Mouse (Mus musculus) lung, postnatal 10 days (tissue): ENCODE measurements around the gene Higd1c.
A peak's percentile ranks its signal among the peaks of the same experiment; 100 is the strongest.
"Not testable (repeated sequence)": the region's sequence is repeated elsewhere in the genome, so short reads cannot be mapped to it uniquely, and the experiment has no call there.

Experiments used
- DNase-seq: peaks from one replicate; pipeline ENCODE4 v3.0.0; 2021

The Higd1c gene

DNA sequence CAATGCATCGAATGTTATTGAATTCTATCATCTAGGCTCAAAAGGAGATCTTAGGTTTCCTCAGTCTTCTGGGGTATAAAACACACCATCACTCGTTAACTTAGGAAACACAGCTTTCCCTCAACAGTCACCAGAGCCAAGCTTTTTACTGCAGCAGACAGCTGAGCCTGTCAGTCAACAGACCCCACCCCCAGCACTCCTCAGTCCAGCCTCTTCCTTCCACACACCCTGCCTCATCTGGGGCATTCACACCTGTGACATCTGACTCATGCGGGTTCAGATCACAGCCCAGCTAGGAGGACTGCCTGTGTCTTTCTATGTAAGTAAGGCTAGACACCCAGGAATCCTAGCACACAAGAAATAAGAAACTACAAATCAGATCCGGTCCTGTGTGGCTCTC lies 49.7 kb downstream of the Higd1c start:
- DNase-seq: no peak

DNA sequence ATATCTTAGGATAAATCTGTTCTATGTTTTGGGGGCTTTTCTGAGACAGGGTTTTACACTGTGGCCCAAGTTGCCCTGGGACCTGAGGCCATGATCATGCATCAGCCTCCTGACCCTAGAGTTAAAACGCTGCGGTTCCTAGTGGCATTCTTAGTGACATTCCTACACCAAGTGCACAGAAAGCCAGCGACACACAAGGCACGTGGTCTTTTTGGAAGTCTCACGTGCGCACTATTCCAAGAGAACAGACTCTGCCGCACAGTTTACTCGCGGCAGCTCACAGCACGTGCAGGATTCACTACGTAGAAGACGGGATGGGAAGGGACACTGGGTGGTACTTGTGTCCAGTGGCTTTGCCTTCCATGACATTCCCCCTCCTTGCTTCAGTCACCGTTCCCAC lies 50.6 kb downstream of the Higd1c start:
- DNase-seq: no peak

DNA sequence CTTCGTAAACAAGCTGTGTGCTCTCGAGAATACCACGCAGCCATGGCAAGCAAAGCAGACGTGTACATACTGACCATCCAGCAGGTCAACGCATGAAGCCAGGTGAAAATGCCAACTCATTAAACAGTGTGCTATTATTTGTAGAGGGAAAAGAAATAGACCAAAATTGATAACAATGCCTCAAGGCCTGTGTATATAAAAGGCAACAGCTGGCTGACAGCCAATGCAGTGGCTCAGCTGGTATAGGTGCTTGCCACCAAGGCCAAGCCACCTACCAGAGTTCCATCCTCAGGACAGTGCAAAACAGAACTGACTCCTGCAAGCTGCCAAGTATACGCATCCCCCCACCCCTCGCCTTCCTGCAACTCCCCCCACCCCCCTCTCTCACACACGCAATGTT lies 51.3 kb downstream of the Higd1c start:
- DNase-seq: no peak

DNA sequence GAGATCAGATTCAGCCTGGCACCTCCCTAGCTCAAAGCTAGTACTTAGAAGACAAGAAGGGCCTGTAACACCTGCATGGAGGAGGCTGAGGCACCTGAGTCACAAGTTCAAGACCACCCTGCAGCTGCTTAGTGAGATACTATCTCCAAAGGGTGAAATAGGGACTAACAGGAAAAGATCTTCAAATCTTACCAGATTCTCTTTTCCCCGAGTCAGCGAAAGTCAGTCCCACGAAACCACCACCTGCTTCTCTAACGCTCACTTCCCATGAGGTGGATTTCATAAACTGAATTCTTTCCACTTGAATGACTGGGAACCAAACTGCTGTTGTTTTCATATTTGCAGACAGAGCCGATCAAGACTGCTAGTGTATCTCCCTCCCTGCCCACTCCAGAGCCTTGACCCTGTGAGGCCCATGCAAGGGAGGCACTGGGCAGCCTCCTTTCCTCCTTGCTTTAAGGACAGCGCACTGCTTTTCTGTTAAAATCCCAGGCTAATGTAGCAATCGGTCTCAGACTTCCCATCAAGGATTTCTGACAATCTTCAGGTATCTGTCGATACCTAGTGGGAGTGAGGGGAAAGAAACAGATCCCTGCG lies 53.6 kb downstream of the Higd1c start:
- DNase-seq: no peak

DNA sequence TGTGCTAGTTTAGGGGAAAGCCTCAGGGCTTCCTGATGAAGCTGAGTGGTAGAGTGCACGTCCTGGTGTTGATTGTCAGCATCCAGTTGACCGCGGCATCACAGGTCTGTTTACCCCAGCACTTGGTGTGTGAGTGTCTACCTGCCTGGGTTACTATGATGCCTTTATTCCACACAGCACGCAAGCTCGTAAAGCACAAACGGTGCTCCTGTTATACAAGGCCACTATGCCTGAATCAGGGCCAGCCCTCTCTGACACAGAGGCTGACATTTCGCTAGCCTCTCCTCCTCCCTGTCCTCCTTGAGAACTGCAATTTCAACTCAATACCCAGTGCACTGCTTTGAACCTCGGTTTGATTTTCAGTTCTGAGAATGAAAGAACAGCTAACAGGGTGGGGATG lies 55.0 kb downstream of the Higd1c start:
- DNase-seq: no peak

DNA sequence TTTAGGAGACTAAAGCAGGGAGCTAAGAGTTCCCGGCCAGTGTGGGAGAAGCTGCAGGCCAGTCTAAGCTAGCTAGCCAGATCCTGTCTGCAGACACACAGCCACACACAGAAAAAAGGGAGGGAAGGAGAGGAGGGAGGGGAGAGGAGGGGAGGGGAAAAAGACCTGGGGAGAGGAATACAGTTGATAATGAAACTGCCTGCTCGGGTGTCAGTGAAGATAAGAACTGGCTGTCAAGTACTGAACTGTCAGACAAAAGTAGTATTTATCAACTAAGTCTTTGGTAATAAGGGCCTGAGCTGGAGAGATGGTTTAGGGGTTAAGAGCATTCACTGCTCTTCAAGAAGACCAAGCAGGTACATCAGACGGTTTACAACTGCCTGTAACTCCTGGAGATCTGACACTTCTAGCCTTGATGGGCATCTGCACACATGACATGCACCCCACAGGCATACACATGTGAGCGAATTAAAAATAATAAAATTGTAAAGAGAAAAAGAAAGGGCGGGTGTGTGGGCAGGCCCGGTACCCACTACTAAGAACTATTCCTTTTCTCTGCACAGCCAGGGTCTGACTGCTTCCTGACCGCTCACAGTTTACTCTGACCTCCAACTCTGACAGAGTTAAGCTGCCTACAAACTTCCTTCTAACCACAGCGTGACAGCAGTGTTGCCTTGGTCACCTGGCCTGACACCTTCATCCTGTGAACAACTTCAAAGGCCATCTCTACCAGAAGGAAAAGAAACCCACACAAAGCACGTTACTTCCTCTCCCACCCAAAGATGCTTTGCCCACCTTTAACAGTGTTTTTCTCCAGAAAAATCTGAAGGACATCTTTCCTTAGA lies 55.8 kb downstream of the Higd1c start:
- no peak for DNase-seq

DNA sequence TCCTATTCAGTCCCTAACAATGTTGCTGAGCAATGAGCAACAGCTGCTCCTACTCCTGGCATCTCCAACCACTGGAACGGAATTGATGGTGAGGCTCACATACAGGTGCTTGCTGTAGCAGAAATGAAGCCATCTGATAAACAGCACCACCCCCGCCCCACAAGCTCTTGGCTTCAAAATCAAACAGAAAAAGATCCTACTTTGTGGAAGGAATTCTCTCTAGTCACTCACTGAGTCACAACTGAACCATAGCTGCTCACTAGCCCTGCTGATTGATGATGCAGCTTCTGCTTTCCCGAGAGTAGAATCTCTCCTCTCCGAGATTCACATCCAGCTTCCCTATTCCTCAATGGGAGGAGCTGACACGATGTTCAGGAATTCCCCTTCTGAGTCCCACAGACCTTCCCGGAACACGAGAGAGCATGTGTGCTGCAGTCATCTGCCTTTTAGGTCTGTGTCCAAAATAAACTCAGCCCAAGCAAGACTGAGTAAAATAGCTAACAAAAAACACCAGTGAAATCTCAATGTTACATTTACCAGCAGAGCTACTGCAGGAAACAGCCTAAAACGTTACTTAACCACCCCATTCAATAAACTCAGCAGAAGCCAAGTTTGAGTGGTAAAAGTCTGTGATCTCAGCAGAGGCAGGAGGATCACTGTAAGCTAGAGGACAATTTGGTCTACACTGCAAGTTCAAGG lies 56.9 kb downstream of the Higd1c start:
- no peak for DNase-seq

DNA sequence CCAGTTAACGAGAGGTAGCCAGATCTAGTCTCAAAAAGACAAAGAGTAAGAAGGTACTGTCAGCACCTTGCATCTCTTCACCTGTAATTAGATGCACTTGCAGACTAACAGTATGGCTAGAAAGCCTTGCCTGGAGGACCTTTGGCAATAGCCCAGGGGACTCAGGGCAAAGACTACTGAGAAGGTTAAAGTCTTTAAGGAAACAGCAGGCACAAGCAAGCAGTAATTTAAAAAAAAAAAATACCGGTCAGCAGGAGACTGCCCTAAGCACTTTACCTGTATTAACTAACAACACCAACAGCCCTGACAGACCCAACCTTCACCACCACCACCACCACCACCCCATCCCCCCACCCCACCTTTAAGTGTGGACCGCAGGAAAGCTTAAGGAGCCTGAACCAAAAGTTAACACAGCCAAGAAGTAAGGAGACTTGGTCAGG lies 57.4 kb downstream of the Higd1c start, which contains the start of gene Gm5475:
Gene Gm5475 (plus strand): TSS at position 390 of the 440 bp plus-strand sequence.
- not testable (repeated sequence) for DNase-seq

DNA sequence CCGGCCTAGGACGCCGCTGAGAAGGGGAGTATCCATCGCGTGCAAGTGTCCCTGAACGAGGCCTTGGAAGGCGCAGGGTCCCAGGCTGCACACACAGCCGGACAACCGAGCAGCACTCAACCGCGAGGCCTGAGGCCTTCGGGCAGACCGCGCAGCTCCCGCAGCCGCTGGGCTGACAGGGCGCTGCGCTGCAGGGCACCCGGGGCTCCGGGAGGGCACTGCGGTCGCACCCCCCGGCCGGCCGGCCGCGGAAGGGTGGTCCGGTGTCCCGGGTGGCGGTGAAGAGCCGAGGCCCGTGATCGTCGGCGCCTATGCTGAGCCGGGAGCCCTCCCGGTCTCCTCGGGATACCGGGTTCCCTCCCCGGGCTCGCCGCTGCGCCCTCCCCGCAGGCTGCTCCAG lies 58.1 kb downstream of the Higd1c start:
- peak; percentile 37 for DNase-seq

DNA sequence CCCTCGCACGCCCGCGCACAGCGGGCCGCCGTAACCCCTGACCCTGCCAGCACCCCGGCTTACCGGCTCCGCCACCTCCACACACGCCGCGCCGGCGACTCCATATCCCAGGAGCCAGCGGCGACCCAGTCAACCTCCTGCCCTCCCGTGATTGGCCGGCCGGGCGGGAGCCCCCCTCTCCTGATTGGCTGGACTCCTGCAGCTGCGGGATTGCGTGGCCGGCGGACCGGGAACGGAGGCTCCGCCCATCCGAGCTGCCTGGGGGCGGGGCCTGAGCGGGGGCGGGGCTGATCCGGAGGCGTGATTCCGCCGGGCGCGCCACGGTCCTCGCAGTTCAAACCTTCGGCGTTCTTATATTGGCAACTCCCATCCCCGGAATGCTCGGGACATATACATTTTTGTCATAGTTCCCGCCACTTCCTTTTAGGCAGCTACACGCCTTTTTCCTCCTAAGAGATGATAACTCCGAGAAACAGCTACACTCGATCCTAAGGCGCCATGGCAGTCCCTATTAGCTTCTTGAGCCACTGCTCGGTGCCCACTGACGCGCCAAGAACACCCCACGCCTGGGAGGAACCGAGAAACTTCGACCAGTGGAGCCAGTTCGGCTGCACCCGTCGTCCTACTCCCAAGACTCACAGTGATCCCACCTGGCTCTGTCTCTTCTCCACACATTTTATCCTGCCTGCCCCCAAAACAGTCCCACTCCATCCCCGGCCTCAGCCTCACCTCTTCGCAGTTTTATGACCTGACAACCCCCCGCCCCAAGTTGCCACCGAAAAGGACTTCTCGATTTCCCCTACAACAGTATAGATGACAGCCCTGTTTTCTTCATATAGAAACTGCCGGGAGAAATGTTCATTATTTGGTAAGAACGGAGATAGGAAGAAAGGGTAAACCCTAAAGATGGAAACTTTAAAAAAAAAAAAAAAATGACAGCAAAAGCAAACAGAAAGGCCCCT lies 58.8 kb downstream of the Higd1c start:
- peak; percentile 98 for DNase-seq

DNA sequence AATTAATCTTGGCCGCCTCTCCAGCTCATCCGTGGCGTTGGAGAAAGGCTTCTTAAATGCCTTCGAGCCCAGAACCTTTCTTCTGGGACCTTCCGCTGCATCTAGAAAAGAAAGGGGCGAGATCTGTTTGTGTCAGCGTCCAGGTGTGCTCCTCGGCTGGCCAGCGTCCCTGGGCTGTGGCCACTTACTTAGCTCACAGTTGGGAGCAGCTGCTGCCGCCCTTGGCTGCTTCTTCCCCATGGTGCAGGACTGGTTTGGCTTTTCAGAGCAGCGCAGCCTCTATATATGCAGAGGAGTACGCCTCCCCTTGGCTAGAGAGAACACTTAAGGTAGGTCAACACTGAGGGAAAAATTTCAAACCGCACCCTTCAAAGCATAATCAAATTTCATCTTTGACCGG lies 59.6 kb downstream of the Higd1c start:
- DNase-seq: peak; percentile 59

DNA sequence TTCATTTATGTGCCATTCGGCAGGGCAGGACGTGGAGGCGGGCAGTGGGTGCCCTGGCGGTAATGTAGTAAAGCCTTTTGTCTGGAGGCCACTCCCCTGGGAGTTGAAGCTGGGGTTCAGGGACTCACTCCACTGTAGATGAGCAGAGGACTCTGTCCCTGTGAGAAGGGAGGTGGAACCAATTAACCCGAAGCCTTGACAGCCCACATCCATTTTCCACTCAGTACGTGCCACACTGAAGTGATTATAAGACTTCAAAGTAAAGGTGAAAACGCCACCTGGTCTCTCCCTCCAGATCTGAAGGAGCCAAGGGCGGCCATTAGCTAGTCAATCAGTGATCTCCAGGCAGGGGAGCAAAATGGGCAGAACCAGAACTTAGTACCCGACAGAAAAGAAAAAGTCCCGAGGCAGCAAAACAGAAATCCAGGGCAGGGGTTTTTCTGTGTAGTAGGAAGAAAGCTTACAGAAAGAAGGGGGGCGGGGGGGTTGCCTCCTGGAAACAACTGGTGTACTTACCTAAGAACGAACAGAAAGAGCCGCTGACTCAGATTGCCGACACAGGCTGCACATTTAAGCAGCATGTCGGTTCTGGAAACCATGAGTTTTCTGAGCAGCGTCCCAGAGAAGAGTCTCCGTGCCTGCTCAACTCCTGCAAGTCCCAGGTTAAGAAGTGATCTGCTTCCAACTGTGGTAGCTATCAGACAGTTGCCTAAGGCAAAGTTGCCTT lies 60.2 kb downstream of the Higd1c start, which contains the start of gene Slc11a2:
Gene Slc11a2 (minus strand): TSS at position 677 of the 727 bp plus-strand sequence.
- DNase-seq: peak; percentile 32

DNA sequence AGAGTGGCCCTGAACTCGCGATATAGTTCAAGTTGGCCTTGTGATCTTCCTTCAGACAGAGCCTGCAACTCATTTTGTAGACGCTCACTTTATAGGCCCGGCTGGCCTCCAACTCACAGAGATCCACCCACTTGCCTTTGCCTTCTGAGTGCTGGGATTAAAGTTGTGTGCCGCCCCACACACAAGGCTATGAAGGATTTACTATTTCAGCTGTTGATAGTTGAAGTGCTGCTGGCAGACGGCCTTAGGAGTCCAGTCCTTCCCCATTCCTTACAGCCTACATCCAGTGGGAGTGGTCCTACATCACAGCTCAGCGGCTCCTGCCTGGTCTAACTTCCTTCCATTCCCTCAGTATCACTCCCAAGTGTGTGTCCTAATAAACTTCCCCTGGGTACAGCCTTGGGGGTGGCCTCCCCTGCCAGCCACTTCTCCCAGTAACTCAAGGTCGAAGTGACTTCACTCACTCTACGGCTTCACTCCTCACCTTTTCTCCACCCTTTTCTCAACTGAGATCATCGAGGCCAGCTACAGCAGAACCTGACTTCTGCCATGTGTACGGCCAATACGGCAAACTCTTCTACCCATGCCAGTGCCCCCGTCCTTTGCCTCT lies 64.1 kb downstream of the Higd1c start:
- peak; percentile 47 for DNase-seq

DNA sequence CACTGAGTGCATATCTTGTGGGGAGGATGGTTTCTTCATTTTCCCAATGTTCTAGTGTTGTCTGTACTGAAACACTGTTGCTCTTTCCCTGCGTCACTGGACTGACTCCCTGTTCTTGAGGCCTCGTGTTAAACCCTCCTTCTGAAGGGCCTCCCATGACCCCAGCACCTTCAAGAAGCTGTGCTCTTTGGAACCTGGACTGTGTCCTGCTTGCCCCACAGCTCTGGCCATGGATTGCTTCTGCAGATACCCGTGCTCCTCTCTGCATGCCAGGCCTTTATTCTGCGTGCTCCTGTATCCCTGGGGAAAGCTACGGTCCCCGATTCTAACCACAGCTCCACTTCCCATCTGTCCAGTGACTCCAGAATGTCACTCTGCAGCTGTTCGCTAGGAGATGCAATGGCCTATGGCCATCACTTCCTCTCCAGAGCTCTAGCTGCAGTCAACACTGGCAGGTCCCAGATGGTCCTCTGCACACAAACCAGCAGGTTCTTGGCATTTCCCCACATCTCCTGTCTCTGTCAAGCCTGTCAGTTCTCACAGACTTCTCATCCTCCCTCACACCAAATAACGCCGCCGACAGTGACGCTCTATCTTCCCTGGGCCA lies 65.7 kb downstream of the Higd1c start:
- no peak for DNase-seq

DNA sequence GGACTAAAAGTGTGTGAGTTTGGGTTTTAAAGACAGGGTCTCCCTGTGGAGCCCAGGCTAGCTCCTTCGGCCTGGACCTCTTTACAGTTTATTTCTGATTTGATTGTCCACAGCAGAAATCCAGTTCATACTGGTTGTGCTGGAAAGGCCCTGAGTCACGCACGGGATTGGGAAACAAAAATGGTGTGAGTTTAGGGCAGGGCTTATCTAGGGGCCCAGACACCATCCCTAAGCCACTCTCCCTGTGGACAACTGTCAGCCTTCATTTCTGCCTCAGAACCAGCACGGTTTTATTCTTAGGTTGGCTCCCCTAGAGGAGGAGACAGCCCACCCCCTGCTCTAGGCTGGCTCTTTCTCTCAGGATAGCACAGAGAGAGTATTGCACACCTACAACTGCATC lies 68.9 kb downstream of the Higd1c start:
- no peak for DNase-seq
